Mouse (Mus musculus) gastrocnemius, adult 8-10 months (tissue): ENCODE data around the gene Prg4. TPM values are rescaled to one million over a fixed set of nuclear protein-coding genes. Genes with fewer than 3 reads are reported as not detected.

Source experiments
- DNase-seq, 2 experiments: peaks; one replicate each; pipeline ENCODE4 v3.0.0; 2022; ENCODE audit warnings: low spot score in 2 of 2
- total RNA-seq, 4 experiments: library from RNA; stranded (reverse); gene quantifications; 2 replicates each; pipeline ENCODE4 v1.2.4; 2022

The Prg4 gene
- total RNA-seq, 4 experiments from 2014 or later = 2.3 to 21.5 (median 9.4) TPM

GRCm38 (mm10) chr1:150407285-150407684 lies 58.7 kb downstream of the Prg4 start:
- DNase-seq = no peak

- no peak for DNase-seq
Observed at GRCm38 (mm10) chr1:150404555-150404954, 61.4 kb downstream of the Prg4 start.

GRCm38 (mm10) chr1:150403914-150404313 lies 62.1 kb downstream of the Prg4 start:
- no peak for DNase-seq

Other genes starting within 250 kb of the Prg4 start
- not detected for gene Pdc, start 146.7 kb downstream of the Prg4 start, total RNA-seq
- gene Tpr, start 73.3 kb downstream of the Prg4 start, total RNA-seq = 100 to 1,000 TPM in 2 of 4 experiments, 10 to 100 TPM in 2; 90.4 to 117 (median 100) TPM
- gene Odr4, start 73.1 kb downstream of the Prg4 start, total RNA-seq = 10 to 100 TPM; 21.6 to 25.5 (median 22.6) TPM